Mouse (Mus musculus): ENCODE data around the gene Lpin2.
A peak's percentile ranks its signal among the peaks of the same experiment; 100 is the strongest.

Gene Lpin2

DNA sequence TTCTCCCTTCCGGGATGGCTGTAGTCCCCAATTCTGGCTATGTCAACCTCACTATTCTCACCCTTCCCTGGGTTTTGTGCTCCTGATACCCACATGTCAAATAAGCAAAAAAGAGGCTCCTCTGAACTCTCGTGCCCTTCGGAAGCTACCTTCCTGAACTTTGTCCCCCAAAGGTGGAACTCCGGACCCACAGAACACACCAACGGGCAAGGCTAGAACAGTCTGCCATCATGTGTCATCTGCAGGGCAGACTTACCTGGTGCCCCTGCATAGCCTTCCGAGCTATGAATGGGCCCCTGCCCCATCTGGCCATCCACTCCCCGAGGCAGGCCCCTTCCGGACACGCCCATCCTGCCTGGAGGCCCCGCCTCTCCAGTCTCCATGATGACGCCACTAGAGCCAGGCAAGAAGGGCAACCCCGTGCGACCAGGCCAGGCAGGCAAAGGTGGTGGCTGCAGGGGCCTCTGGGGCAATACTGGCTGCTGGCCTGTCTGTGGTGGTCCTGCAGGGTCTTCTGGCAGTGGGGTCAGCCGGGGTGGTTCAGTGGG lies 73.8 kb downstream of the Lpin2 start:
- peak; percentile 40 for DNase-seq (ENCODE audit: extremely low read depth, insufficient read length, low spot score)

DNA sequence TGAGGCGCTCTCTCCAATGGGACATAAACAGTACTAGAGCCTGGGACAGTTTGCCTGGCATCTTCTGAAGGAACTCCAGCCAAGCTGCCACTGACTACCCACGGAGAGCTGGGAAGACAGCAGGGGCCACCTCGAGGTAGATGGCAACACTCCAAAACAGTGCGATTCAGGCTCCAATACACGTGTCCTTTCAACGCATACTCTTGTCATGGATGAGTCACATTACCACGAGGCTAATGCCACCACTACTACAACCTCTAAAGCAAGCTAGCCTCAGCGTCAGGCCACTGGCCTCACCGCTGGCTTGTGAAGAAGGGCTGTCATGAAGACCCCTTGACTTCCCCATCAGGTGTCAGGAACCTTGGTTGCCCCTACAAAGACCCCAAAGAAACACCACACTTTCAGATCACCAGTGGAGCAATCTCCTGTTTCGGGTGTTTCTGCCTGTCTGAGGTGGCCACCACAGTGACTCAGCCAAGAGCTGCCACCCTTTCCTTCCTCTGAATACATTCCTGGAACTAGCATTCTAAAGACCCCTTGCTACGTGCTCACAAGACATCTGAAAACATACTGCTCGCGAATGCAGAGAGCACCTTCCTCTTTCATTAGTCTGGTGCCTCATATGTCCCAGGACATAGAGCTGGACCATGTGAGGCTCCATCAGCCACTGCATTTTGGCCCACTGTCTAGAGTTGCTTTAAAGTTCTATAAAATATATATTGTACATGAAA lies 74.6 kb downstream of the Lpin2 start:
- DNase-seq (ENCODE audit: extremely low read depth, insufficient read length, low spot score): peak; percentile 82

DNA sequence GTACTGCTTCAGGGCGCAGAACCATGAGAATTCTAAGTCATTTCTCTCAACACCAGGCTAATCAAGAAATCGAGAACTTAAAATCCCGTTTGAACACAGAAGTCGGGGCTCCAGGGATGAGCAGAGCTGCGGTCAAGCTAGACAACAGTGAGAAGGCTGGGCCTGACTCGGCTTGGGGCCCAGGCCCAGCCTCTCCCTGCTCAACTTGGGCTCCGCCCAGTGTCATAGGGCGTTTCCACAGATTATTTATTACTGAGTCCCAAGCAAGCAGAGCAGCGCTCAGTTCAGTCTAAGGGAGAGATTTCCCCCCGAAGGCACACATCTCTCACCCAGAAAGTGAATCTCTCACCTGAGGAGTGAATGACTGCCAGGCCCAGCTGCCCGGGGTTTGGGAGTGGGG lies 77.4 kb downstream of the Lpin2 start:
- DNase-seq (ENCODE audit: extremely low read depth, insufficient read length, low spot score): peak; percentile 41

DNA sequence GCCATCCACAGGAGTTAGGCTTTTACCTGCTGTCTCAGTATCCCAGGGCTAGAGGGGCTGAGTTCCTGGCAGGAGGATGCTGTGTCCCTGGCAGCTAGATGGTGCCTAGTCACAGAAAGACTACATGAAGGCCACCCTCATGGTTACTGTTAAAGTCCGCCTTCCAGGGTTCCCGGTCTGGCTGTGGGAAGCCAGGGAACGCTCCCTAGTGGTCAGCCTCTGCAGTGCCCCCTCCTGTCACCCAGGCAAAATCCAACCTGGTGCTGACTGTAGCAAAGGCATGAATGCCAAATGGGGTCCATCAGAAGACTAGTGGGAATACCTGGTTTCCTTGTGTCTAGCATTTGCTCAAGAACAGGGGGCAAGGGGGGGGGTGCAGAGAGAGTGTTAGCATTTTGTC lies 78.3 kb downstream of the Lpin2 start:
- no peak for DNase-seq (ENCODE audit: extremely low read depth, insufficient read length, low spot score)

DNA sequence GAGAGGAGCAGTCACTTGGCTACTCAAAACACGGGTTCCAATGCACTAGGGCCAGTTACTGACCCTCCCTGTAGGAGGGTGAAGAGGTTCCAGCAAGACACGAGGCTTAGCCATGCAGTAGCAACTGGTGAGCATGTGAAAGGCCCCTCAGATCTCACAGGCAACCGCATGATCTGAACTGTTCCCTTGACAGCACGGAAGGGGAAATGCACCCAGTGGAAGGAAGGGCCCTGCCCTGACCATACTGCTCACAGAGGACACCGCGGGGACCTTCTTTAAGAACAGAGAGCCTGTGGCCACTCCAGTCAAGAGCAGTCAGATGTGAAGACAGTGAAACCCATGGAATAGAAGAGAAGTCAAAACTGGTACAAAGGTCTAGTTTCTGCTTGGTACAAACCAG lies 80.8 kb downstream of the Lpin2 start:
- DNase-seq (ENCODE audit: extremely low read depth, insufficient read length, low spot score): no peak

DNA sequence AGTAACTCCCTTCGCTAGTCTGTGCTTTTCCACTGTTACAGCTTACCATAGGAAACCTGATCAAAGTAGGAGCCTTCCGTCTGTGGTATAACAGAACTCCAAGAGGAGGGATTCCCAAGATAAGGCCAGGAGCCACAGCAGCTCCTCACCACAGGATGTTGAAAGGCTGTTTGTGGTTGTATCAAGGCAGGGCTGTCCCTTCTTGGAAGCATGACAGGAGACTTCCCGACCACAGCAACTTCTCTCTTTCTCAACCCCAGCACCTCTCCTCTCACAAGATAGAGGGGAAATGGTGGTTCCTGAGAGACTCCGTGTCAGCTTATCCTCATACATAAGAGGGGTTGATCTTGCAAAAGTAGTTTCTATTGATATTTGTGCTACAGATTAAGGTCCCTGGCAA lies 82.4 kb downstream of the Lpin2 start:
- DNase-seq (ENCODE audit: extremely low read depth, insufficient read length, low spot score): no peak

DNA sequence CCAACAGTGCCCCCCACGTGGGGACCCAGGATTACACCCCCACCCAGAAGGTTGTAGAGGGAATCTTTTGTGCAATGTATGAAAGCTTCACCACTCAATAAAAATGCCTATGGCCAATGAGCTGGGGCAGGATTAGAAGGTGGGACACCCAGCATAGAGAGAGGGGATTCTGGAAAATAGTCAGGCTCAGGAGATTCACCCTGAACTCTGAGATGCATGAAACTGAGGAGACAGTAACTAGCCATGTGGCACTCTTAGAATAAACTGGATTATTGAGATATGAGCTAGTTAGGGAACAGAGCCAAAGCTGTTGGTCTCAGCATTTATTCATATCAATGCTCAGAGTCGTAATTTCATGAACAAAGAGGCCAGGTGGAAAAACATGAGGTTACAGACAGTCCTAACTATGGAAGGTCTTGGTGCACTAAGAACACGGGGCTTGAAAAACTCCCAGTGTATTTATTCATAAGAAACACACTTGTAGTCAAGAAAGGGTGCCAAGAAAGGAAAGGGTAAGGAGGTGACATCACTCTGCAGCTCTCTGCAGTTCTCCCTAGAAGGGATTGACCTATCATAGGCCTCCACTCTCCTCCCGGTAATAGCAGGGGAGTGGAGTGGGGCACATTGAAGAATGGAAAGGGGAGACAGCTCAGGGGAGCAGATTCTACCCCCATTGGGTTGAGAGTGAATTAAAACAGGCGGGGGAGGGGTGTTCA lies 83.1 kb downstream of the Lpin2 start:
- no peak for DNase-seq (ENCODE audit: extremely low read depth, insufficient read length, low spot score)

DNA sequence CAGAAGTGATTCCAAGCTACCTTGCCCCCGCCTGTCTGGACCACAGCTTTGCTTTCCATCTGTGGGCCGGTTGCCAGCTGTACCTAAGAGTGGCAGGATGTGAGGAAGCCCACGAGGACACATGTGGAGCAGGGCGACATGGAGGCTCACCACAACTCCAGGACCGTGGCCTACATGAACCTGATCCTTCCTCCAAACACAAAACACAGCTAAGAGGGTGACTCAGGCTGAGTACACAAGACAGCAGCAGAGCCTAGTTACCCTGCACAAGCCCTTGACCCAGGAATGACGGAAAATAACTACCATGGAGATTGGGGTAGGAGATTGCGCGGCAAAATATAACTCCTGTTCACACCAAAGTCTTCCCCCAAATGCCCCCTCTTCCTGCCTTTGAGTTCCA lies 85.0 kb downstream of the Lpin2 start:
- DNase-seq (ENCODE audit: extremely low read depth, insufficient read length, low spot score): no peak

DNA sequence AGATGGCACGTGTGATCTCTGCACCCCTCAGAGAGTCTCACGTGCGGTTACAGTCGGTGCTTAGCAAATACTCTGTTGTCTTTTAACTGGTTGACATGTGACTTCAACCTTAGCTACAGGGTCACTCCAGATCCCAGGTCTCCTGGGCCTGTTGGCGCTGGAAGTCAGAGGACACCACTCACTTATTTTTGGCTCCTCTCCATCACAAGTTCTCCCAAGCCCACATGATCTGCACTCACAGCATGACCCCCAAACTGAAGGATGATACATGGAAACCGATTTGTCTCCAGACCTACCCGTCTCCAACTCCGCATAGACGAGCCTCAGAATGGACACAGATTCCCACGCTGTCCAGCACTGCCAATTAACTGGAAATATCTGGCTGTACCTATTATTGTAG lies 85.8 kb downstream of the Lpin2 start:
- DNase-seq (ENCODE audit: extremely low read depth, insufficient read length, low spot score): no peak

DNA sequence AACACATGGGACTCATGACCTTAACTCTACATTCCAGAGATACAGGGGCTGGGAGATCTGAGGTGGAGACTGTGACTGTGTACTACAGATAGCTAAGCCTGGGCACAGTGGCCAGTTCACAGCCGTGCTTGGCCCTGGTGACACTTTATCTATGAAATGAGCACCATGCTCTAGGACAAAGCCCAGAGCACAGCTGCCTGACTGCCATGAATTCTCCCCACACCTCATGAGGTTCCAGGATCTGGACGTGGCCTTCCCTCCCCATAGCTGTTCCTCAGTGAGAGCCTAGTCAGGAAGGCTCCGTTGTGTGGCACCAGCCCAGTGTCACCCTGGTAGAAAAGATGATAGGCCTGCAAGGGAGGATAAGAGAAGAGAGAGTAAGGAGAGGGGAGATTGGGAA lies 86.2 kb downstream of the Lpin2 start:
- DNase-seq (ENCODE audit: extremely low read depth, insufficient read length, low spot score): no peak

DNA sequence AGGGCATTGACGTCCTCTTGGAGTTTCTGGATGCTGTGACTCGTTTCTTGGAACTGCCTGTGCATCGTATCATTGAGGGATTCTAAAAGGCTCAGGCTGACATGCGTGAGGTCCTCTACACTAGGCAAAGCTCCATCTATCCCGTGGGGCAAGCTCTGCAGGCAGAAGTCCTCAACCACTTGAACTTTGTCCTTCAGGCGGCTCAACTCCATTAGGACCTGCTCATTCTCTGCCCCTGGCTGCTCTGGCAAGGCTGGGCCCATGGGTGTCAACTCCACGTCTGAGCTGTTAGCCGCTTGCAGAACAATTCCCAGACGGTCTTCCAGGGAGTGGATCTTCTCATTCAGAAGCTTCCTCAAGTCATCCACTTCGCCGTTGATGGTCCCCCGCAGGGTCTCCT lies 91.5 kb downstream of the Lpin2 start:
- DNase-seq (ENCODE audit: extremely low read depth, insufficient read length, low spot score): no peak

DNA sequence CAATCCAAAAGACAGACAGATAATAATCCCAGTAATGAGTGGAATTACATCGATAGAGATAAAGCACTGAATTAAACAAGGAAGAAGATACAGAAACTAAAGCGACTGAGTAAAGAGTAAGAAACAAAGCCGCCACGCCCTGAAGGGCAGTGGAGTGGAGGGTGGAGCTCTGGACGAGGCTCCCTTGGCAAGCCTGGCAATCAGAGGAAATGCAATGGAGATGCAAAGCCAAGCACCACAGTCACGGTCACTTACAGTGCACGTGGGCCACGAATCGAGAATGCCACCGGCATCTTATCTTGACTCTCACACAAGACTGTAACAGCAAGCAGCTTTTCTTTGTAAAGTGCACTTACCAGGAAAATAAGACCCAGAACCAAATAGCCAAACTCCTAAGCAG lies 94.4 kb downstream of the Lpin2 start:
- peak; percentile 49 for DNase-seq (ENCODE audit: extremely low read depth, insufficient read length, low spot score)

DNA sequence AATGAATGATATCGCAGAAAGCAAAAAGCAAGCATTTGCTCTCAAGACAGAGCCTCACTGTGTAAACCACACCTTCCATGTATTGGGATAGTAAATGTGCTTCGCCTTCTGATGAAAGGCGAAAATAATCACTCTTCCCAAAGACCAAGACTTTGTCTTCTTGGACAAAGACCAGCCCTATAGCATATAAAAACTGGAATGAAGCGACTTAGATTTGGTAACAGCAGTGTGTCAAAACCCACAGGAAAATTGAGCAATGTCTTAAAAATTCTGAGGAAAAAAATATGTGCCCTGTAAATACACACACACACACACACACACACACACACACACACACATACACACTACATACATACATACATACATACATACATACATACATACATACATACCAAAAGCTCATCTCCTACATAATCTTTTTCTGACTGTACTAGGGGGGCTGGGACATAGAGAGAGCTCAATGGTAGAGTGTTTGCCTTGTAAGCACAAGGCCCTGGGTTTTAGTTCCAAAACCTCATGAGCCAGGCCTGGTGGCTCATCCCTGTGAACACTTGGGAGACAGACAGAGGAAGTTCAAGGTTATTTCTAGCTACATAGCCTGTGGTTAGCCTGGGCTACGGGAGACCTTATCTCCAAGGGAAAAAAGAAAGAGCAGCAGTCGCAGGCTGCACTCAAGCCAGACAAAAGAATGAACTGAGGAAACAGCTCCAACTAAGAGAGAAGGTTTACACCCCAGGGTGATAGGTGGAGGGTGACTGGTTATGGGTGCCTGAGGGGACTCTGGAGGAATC lies 95.5 kb downstream of the Lpin2 start:
- DNase-seq (ENCODE audit: extremely low read depth, insufficient read length, low spot score): no peak

DNA sequence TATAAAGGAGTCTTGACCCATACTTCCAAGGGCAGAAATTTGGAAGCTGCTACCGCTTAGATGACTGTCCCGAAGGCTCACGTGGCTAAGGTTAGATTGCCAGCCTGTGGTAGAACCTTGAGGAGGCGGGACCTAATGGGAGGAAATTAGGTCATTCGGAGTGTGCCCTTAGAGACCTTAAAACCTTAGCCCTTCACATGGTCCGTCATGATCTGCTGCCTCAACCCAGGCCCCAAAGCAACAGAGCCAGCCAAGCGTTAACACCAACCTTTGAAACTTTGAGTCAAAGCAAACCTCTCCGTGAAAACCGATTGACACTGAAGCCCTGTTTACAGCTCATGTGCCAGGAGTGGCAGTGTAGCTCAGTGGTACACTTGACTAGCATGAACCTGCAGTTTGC lies 100.4 kb downstream of the Lpin2 start:
- no peak for DNase-seq (ENCODE audit: extremely low read depth, insufficient read length, low spot score)

DNA sequence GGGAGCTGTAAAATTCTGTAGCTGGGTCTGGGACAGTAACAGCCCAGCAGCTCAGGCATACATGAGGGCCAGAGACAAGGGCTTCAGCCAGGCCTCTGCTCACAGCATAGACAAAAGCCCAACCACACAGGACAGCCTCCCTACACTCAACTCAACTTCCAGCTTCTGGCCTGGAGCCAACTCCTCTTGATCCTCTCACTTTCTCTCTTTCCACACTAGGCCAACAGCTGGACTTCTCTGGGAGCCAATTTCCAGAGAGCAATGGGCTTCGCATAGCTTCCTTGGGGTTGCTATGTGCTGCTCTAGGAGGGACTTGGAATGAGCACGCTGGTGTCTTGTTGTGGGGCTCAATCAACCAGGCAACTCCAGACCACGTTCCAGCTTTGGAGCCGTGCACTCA lies 100.9 kb downstream of the Lpin2 start:
- no peak for DNase-seq (ENCODE audit: extremely low read depth, insufficient read length, low spot score)

DNA sequence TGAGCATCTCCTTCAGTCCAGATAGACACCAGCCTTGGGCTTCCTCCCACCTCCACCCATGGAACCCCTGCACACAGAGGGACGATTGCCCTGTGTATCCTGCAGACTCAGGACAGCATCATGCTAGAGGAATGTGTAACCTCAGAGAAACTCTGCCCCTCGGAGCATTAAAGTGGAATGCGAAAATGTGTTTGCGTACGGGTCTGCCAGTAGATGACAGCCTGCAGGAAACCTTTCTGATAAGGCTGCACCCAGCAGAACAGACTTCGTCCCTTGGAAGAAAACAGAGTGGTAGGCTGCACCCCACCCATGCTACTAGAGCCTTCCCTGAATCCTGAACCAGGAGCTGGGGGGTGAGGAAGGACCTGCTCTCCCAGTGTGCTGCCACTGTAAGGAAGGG lies 102.5 kb downstream of the Lpin2 start:
- DNase-seq (ENCODE audit: extremely low read depth, insufficient read length, low spot score): peak; percentile 43

DNA sequence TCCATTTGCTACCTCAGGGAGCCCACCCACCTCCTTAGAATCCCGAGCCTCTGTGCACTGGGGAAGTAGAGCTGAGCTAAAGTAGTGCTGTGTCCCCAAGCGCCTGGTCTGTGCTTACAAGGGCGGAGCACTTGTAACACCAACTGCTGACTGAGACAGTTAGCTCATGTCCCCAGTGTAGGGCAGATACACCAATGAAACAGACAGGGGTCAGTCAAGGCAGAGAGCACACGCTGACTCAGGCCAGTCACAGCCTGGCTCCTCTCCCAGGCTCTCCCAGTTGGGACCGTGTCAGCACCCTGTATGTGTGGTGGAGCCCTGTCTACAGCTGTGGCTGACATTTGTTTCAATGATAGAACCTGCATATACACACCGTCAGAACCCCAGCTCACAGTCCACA lies 103.6 kb downstream of the Lpin2 start:
- peak; percentile 81 for DNase-seq (ENCODE audit: extremely low read depth, insufficient read length, low spot score)

DNA sequence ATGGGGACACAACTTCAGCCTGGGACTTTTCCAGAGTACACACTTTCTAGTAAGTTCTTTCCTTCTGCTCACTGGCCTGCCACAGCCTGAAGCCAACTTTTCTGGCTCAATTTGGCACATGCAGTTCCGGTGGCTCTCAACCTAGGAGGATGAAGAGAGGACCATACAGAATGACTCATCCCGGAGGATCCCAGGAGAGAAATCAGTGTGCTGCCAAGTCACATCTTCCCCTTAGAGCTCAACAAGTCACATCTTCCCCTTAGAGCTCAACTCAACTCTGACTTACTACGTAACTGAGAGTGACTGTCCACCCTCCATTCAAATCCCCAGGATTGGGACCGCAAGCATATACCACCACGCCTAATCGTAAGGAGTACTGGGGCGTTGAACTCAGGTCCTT lies 105.2 kb downstream of the Lpin2 start:
- peak; percentile 55 for DNase-seq (ENCODE audit: extremely low read depth, insufficient read length, low spot score)

DNA sequence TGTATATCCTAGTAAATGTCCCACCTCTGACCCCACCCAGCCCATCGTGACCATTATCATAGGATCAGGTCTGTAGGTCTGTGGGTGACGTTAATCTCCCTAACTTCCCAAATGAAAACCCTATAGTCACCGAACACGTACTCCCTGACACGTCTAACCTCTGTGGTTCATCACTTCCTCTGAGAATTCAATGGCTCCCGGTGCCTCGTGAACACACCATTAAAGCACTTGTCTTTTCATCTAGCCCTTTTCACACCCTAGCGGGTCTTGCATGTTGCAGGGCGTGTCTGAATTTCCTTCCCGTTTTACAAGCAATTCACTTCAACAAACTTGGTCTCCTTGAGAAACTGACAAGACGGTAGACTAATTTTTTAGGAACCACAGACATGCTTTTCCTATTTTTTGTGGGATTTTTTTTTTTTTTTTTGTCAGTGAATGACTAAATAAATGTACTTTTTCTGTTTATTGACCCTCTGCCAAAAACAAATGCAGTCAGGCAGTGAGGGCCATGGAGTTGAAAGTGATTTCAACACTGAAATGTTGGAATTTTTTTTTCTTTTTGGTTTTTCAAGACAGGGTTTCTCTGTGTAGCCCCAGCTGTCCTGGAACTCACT lies 105.9 kb downstream of the Lpin2 start:
- no peak for DNase-seq (ENCODE audit: extremely low read depth, insufficient read length, low spot score)

DNA sequence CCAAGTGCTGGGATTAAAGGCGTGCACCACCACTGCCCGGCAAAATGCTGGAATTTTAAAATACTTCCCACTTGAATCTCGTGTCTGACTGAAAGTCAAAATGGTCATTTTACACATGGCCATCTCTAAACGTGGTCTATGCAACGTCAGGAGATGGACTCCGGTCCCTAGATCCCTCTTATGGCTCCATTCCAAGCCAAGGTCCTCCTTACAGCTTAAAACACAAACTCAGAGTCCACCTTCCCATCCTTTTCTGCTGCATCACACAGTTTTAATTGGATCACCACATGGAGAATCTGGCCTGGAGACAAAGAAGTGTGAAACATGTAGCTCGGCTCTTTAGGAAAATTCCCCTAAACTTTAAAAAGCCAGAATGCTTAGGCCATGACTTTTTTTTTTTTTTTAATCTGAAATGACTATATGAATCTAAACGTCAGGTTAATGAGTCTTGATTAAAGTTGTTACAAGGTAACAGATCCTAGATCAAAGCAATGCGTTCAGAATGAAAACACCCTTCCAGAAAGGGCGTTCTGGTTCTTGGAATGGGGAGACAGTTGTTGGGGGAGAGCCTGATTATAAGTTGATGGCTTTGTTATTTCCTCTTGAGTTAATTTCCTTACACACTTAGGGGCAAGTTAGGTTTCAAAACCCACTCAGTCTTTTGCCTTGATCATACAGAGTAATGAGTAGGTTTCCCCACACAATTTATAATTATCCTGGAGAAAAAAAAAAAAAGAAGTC lies 106.6 kb downstream of the Lpin2 start:
- DNase-seq (ENCODE audit: extremely low read depth, insufficient read length, low spot score): no peak

All from 3134 (cell line).